Mouse (Mus musculus) hindbrain, embryonic 14.5 days (tissue): ENCODE measurements around the gene Polr2a. TPM values are rescaled to one million over a fixed set of nuclear protein-coding genes. Genes with fewer than 3 reads are reported as not detected.
A peak's percentile ranks its signal among the peaks of the same experiment; 100 is the strongest.

Source experiments
- ATAC-seq: fragments of 200-750 bp; cut with Nextera tagmentation; 2 replicates; pipeline ENCODE4 v1.8.0; 2017; ENCODE audit warnings: moderate number of reproducible peaks, mild to moderate bottlenecking, moderate TSS enrichment, moderate library complexity; ENCODE audit not compliant: low FRiP score
- DNase-seq: peaks from one replicate; pipeline ENCODE4 v3.0.0-alpha.2; 2015; ENCODE audit warnings: low spot score
- H3K27ac ChIP-seq: fragments of 300-500 bp; sonication (generic); 2 replicates; pipeline ENCODE4 v1.5.1; 2014; ENCODE audit warnings: mild to moderate bottlenecking, moderate library complexity
- H3K27me3 ChIP-seq: fragments of 300-500 bp; sonication (generic); 2 replicates; pipeline ENCODE4 v1.6.1; 2014; ENCODE audit warnings: mild to moderate bottlenecking, low read length, mixed read lengths; ENCODE audit not compliant: control insufficient read depth, insufficient read depth
- H3K36me3 ChIP-seq: fragments of 300-500 bp; sonication (generic); replicated peaks from 2 replicates; pipeline ENCODE4 v1.6.1; 2014; ENCODE audit not compliant: control insufficient read depth, insufficient read depth
- H3K4me1 ChIP-seq: fragments of 300-500 bp; sonication (generic); replicated peaks from 2 replicates; pipeline ENCODE4 v1.6.1; 2014; ENCODE audit warnings: antibody characterized with exemption, low read length, mixed read lengths; ENCODE audit not compliant: control insufficient read depth, insufficient read depth
- H3K4me2 ChIP-seq: fragments of 300-500 bp; sonication (generic); replicated peaks from 2 replicates; pipeline ENCODE4 v1.6.1; 2014; ENCODE audit warnings: mild to moderate bottlenecking, moderate library complexity
- H3K4me3 ChIP-seq: fragments of 300-500 bp; sonication (generic); replicated peaks from 2 replicates; pipeline ENCODE4 v1.5.1; 2014; ENCODE audit warnings: mild to moderate bottlenecking, low read length
- H3K9ac ChIP-seq: fragments of 300-500 bp; sonication (generic); 2 replicates; pipeline ENCODE4 v1.6.1; 2014
- H3K9me3 ChIP-seq: fragments of 300-500 bp; sonication (generic); 2 replicates; pipeline ENCODE4 v1.6.1; 2016; ENCODE audit warnings: low read length; ENCODE audit not compliant: control insufficient read depth
- WGBS: fragments of 180-500 bp; shearing (Covaris S2); extraction: QIAGEN DNeasy Blood & Tissue Kit; methylation state at CpG from one replicate; pipeline ENCODE4 v1.1.7; 2014; 5-methylcytosine and 5-hydroxymethylcytosine counted together
- polyA plus RNA-seq: library from polyadenylated mRNA; unstranded; fragments of >200 nt; fragmentation: Nextera tagmentation; extraction: Ambion mirVana; gene quantifications from 2 replicates; pipeline ENCODE4 v1.2.1, GENCODE M21; 2014

Gene Polr2a
- polyA plus RNA-seq, 1 experiment from 2014 or later, result 24.3 TPM

DNA sequence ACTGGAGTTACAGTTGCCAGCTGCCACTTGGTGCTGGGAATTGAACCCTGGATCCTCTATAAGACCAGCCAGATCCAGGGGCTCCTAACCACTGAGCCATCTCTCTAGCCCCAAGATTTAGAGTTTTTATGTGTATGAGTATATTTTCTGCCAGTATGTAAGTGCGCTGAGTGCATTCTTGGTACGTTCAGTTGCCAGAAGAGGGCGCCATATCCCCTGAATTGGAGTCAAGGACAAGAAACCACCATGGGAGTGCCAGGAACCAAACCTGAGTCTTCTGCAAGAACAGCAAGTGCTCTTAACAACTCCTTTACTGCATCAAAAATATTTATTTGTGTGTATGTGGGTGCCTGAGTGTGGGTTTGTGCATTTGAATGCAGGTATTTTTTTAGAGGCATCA is 29.4 kb downstream of the Polr2a start:
- Histone ChIP-seq H3K4me3 (no peak overlapping the region), H3K4me1 (no peaks in the 10 kb centered on the region)
- WGBS, result 22% methylated on average over 3 of the region's 3 CpGs

DNA sequence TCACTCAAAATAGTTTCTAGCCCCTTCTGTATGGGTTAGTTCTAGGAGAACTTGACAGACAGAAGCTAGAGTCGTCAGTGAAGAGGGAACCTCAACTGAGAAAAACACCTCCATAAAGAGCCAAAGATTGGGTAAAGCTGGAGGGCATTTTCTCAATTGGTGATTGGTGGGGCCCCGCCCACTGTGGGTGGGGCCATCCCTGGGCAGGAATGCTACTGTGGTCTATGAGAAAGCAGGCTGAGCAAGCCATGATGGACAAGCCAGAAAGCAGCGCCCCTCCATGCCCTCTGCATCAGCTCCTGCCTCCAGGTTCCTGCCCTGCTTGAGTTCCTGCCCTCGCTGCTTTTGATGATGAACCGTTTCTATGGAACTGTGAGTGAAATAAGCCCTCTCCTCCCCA is 32.5 kb downstream of the Polr2a start:
- ATAC-seq, result no peak
- DNase-seq, result no peak
- no peak overlapping the region for H3K4me3 ChIP-seq
- 41% methylated on average over 5 of the region's 5 CpGs for WGBS
- H3K9ac ChIP-seq, result no peak overlapping the region
- no peak overlapping the region for H3K4me2 ChIP-seq
- no peaks in the 10 kb centered on the region for H3K36me3 ChIP-seq
- H3K4me1 ChIP-seq, result no peaks in the 10 kb centered on the region
- no peaks in the 10 kb centered on the region for H3K9me3 ChIP-seq
- H3K27me3 ChIP-seq, result no peaks in the 10 kb centered on the region
- no peak overlapping the region for H3K27ac ChIP-seq

More for the DNA sequence above, 29.4 kb downstream of the Polr2a start:
- H3K9me3 ChIP-seq, result no peaks in the 10 kb centered on the region
- peak; percentile 50 for DNase-seq
- H3K27me3 ChIP-seq, result no peaks in the 10 kb centered on the region
- no peak for ATAC-seq
- no peak overlapping the region for H3K9ac ChIP-seq
- no peak overlapping the region for H3K27ac ChIP-seq
- H3K4me2 ChIP-seq, result no peak overlapping the region
- H3K36me3 ChIP-seq, result peaks cover 8% of the 10 kb centered on the region

DNA sequence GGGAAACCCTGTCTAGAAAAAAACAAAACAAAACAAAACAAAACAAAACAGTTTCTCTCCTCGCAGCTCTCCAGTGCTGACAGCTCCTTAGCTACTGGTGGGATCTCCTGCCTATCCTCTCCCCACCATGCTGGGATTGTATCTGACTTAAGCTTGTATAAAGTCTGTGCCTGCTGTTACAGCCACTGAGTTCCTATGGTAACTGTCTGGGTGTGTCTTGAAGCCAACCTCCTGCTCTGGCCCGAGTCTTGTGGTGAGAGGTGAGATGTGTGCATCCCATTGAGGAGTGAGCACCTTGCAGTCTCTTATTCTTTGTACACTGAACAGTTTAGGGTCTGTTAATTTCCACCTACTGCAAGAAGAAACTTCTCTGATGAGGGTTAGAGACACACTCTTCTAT is 35.4 kb downstream of the Polr2a start:
- H3K4me2 ChIP-seq, result no peak overlapping the region
- H3K27me3 ChIP-seq, result no peaks in the 10 kb centered on the region
- no peak for ATAC-seq
- WGBS, result 53% methylated on average over 2 of the region's 2 CpGs
- no peak overlapping the region for H3K9ac ChIP-seq
- no peak overlapping the region for H3K4me3 ChIP-seq
- H3K27ac ChIP-seq, result no peak overlapping the region
- H3K4me1 ChIP-seq, result 0 out of 2 replicates have a peak, but pooled peaks cover 3% of the 10 kb centered on the region
- no peak for DNase-seq
- H3K9me3 ChIP-seq, result no peaks in the 10 kb centered on the region
- H3K36me3 ChIP-seq, result no peaks in the 10 kb centered on the region

DNA sequence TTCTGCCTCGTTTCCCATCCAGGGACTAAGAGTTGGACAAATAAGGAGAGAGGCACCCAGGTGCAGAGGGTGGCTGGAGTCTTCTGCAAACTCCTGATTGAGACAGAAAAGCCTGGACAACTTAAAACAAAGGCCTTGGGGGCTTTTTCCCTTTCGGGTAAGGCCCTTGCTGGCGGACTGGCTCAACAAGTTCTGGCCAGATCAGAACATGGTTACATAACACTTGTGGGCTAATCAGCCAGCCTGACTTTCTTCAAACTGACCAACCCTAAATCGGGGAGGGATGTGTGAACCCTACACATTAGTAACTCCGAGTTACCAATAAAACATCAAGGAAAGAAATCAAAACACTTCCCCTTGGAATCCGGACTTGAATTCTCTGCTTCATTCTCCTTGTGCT is 37.6 kb downstream of the Polr2a start:
- Histone ChIP-seq H3K4me1 (0 out of 2 replicates have a peak, but pooled peaks cover 3% of the 10 kb centered on the region), H3K27ac (no peak overlapping the region), H3K4me3 (no peak overlapping the region), H3K9ac (no peak overlapping the region), H3K36me3 (no peaks in the 10 kb centered on the region), H3K9me3 (no peaks in the 10 kb centered on the region), H3K27me3 (no peaks in the 10 kb centered on the region), H3K4me2 (no peak overlapping the region)
- ATAC-seq (no peak), DNase-seq (no peak)
- WGBS, result 88% methylated on average over 6 of the region's 6 CpGs

DNA sequence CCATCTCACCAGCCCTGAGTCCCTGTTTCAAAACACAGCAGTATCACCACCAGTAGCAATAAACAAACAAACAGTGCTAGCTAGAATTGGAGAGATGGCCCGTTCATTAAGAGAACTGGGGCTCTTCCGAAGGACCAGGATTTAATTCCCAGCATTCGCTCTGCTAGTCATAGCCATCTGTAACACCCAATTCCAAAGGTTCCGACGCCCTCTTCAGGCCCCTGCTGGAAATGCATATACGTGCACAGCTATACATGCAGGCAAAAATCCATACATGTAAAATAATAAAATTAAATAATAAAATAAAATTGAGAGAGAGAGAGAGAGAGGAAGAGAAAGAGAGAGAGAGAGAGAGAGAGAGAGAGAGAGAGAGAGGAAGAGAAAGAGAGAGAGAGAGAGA is 39.0 kb downstream of the Polr2a start:
- DNase-seq (no peak), ATAC-seq (no peak)
- Histone ChIP-seq H3K36me3 (no peaks in the 10 kb centered on the region), H3K27ac (no peak overlapping the region), H3K4me3 (no peak overlapping the region), H3K4me2 (no peak overlapping the region), H3K9me3 (no peaks in the 10 kb centered on the region), H3K27me3 (no peaks in the 10 kb centered on the region), H3K4me1 (0 out of 2 replicates have a peak, but pooled peaks cover 3% of the 10 kb centered on the region), H3K9ac (no peak overlapping the region)
- WGBS, result 72% methylated on average over 6 of the region's 6 CpGs

DNA sequence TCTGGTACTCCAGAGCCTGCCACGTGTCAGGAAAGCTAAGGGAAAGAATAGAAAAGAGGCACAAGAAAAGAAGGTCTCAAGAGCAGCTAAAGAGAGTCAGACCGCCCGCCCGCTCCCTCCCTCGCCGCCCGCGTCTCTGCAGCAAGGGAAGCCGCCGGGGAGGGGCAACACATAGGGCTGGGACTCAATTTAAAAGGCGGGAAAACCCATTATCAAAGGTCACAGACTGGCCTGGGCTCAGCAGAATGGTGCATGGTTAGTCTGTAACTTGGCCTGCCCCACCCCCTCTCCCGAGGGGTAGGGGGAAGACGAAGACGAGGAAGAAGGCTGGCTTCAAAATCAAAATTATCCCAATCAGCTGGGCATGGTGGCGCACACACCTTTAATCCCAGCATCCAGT is 39.8 kb downstream of the Polr2a start:
- 0 out of 2 replicates have a peak, but pooled peaks cover 3% of the 10 kb centered on the region for H3K4me1 ChIP-seq
- ATAC-seq (no peak), DNase-seq (no peak)
- no peaks in the 10 kb centered on the region for H3K36me3 ChIP-seq
- H3K4me3 ChIP-seq, result no peak overlapping the region
- WGBS, result 31% methylated on average over 15 of the region's 15 CpGs
- H3K9me3 ChIP-seq, result no peaks in the 10 kb centered on the region
- H3K27ac ChIP-seq, result no peak overlapping the region
- no peaks in the 10 kb centered on the region for H3K27me3 ChIP-seq
- no peak overlapping the region; the same call in 1 of the 2 replicates for H3K4me2 ChIP-seq
- H3K9ac ChIP-seq, result no peak overlapping the region

DNA sequence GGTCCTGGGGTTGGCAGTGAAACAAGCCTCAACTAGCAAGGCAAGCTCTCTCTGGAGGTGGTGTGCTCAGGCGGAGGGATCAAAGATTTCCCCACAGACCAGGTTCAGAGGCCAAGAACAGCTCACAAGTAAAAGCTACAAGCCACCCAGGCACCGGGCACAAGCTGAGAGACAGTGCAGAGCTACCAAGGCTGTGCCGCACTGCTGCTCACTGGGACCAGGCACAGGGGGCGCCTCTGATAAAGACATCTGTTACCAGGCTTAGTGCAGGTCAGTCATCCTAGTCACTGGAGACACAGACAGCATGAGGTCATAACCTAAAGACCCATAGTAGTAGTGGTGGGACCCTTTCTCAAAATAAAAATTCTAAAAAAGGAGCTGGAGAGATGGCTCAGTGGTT is 41.5 kb downstream of the Polr2a start:
- Histone ChIP-seq H3K4me2 (no peak overlapping the region), H3K27ac (no peak overlapping the region), H3K9ac (no peak overlapping the region), H3K4me3 (no peak overlapping the region), H3K4me1 (0 out of 2 replicates have a peak, but pooled peaks cover 3% of the 10 kb centered on the region), H3K9me3 (no peaks in the 10 kb centered on the region), H3K27me3 (no peaks in the 10 kb centered on the region), H3K36me3 (no peaks in the 10 kb centered on the region)
- WGBS, result 65% methylated on average over 4 of the region's 4 CpGs
- ATAC-seq (no peak), DNase-seq (no peak)

DNA sequence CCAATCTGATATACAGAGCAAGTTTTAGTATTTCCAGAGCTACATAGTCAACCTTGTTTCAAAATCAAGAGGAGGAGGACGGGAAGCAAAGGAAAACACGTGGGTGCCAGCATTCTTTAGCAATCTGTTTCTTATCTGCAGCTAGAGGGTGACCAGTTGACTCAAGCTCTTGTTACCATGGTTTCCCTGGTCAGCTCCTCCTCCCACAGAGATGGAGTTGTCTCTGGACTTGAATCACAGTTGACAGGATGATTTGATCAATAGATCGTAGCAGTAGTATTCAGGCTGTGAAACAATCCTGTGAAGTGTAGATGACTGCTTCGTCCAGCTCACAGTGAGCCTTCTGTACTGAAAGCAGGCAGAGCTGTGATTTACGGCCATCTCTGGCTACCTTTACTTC is 42.5 kb downstream of the Polr2a start:
- no peak overlapping the region for H3K4me2 ChIP-seq
- no peak overlapping the region for H3K4me3 ChIP-seq
- H3K9me3 ChIP-seq, result no peaks in the 10 kb centered on the region
- no peak overlapping the region for H3K27ac ChIP-seq
- no peaks in the 10 kb centered on the region for H3K36me3 ChIP-seq
- H3K4me1 ChIP-seq, result 0 out of 2 replicates have a peak, but pooled peaks cover 3% of the 10 kb centered on the region
- WGBS, result 26% methylated on average over 5 of the region's 5 CpGs
- DNase-seq, result no peak
- no peak overlapping the region for H3K9ac ChIP-seq
- H3K27me3 ChIP-seq, result no peaks in the 10 kb centered on the region
- no peak for ATAC-seq

DNA sequence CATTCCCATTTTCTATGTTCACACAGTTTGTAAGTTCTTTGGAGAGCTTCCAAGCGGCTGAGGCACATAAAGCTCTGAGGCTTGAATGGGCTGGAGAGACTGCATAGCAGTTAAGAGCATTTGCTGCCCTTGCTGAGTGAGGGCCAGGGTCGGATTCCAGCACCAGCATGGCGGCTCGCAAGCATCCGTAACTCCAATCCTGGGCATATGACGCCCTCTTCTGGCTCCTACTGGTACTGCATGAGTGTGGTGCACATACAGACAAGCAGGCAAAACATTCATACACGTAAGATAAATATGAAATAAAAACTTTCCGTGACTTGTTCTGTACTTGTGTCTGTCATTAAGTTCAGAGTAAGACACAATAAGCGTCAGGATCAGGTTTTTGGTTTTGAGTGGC is 43.0 kb downstream of the Polr2a start:
- WGBS, result 59% methylated on average over 9 of the region's 9 CpGs
- DNase-seq (no peak), ATAC-seq (no peak)
- H3K9me3 ChIP-seq, result no peaks in the 10 kb centered on the region
- 0 out of 2 replicates have a peak, but pooled peaks cover 3% of the 10 kb centered on the region for H3K4me1 ChIP-seq
- no peaks in the 10 kb centered on the region for H3K36me3 ChIP-seq
- no peak overlapping the region for H3K27ac ChIP-seq
- no peak overlapping the region for H3K9ac ChIP-seq
- H3K4me2 ChIP-seq, result no peak overlapping the region
- H3K27me3 ChIP-seq, result no peaks in the 10 kb centered on the region
- H3K4me3 ChIP-seq, result no peak overlapping the region
